ENCODE assay signal across 26 mouse cellular contexts in genomic region chr8:57737281-57737680, GRCm38 (mm10).
DNase-seq lines count a peak whose midpoint lies in the region; ATAC-seq and TF ChIP-seq lines count a peak whose summit lies in the region.
"Had no signal": no experiment of that assay in that cellular context is flagged by ENCODE, and none has a peak within 500 bp of the region (broad histone marks: within the 10 kb centered on the region; RNA-seq: fewer than 3 reads in every experiment).

No protein-coding gene starts in this region.

- no peaks in the 10 kb centered on the region for H3K9me3 ChIP-seq in ES-E14 (ENCODE audit: control insufficient read depth, insufficient read depth, low read depth, low read length)
- no peaks in the 10 kb centered on the region for H3K9me3 ChIP-seq in hindbrain, embryonic 13.5 days
- H3K9me3 ChIP-seq: G1E had no signal

- peaks cover 11 to 24% of the 10 kb centered on the region in 2 experiments for H3K4me1 ChIP-seq in ES-E14 (ENCODE audit: control insufficient read depth in 2 of 2, insufficient read depth in 2 of 2, low read length in 2 of 2, poor library complexity in 1 of 2)
- 0 out of 2 replicates have a peak, but pooled peaks cover 4% of the 10 kb centered on the region for H3K4me1 ChIP-seq in hindbrain, embryonic 13.5 days (replicated peaks)

- no peak overlapping the region for H3K9ac ChIP-seq in ES-E14 (ENCODE audit: insufficient read depth, low read depth, low read length, poor library complexity, severe bottlenecking)
- no peak overlapping the region for H3K9ac ChIP-seq in hindbrain, embryonic 13.5 days

- 91% methylated on average over 4 of the region's 4 CpGs for WGBS in hindbrain, embryonic 13.5 days

- no peaks in the 10 kb centered on the region for H3K27me3 ChIP-seq in hindbrain, embryonic 13.5 days
- H3K27me3 ChIP-seq: CH12.LX had no signal

- in situ Hi-C loops in ES-E14 (cut with MboI; ENCODE audit: low sequenced_read_pairs in 2 of 2, unreplicated experiment in 2 of 2), result no loop called here

- DNase-seq in ES-CJ7 (ENCODE audit: low read depth, low spot score) (peak; percentile 68), ES-E14 (ENCODE audit: low read depth, low spot score) (no peak), R1 (ENCODE audit: low read depth, low spot score) (peak; percentile 63), ZHBTc4 (ENCODE audit: low read depth, low spot score) (peak; percentile 29), liver (no peak)
- DNase-seq in right cerebral cortex, postnatal 36 days (ENCODE audit: low spot score in 2 of 2), result no peak
- DNase-seq in gastrocnemius, postnatal 10 days, result no peak
- DNase-seq: adrenal gland, adult 2 months; adrenal gland, adult 8-10 months; adrenal gland, postnatal 10 days; adrenal gland, postnatal 14 days; adrenal gland, postnatal 25 days; adrenal gland, postnatal 36 days; B cell, adult 2 months; cerebellum, adult 11 months; cerebellum, adult 11-12 months; cerebellum, adult 18-20 months; cerebellum, adult 2 months; cerebellum, adult 8-10 months; cerebellum, adult 9-10 months had no signal

- ATAC-seq in hindbrain, embryonic 13.5 days (ENCODE audit: low FRiP score), result no peak
- ATAC-seq: activated CD4-positive, CD25-positive, alpha-beta regulatory T cell, adult 4 months; CD4-positive, CD25-positive, alpha-beta regulatory T cell, adult 4 months; Patski had no signal

- no peak overlapping the region for H3K4me2 ChIP-seq in hindbrain, embryonic 13.5 days

- H3K4me3 ChIP-seq in ES-E14 (ENCODE audit: insufficient read depth in 1 of 2, low read depth in 1 of 2, low read length in 2 of 2, poor library complexity in 1 of 2, severe bottlenecking in 1 of 2), result no peak overlapping the region
- no peak overlapping the region for H3K4me3 ChIP-seq in hindbrain, embryonic 13.5 days

- H3K36me3 ChIP-seq in ES-E14 (ENCODE audit: control insufficient read depth, insufficient read depth, low read length, poor library complexity, severe bottlenecking), result no peaks in the 10 kb centered on the region
- H3K36me3 ChIP-seq in hindbrain, embryonic 13.5 days, result no peaks in the 10 kb centered on the region
- H3K36me3 ChIP-seq: G1E had no signal

- H3K27ac ChIP-seq in ES-E14 (ENCODE audit: insufficient read depth, low read depth, low read length, poor library complexity, severe bottlenecking), result no peak overlapping the region
- H3K27ac ChIP-seq in hindbrain, embryonic 13.5 days, result no peak overlapping the region

TF ChIP-seq in ES-E14, 5 proteins besides CTCF, POLR2A, EP300 and RAD21:
- TF ChIP-seq HCFC1 (IDR thresholded peaks at IDR 0.05; ENCODE audit: borderline replicate concordance, insufficient read depth, low read length), result no peak
- TF ChIP-seq CHD2 (IDR thresholded peaks at IDR 0.05; ENCODE audit: low read depth, low read length), result no peak
- peak; percentile 44 for TF ChIP-seq ZNF384 (IDR thresholded peaks at IDR 0.05; ENCODE audit: low read depth, low read length)
- no peak for TF ChIP-seq ZC3H11A (IDR thresholded peaks at IDR 0.05; ENCODE audit: borderline replicate concordance, low read depth, low read length)
- no peak for TF ChIP-seq MAFK (IDR thresholded peaks at IDR 0.05; ENCODE audit: insufficient read depth, low read depth, low read length)

Comparison
In these comparisons a context has a peak if more than half of its experiments do, and no peak if none do; other contexts are left out.
1. DNase-seq: peak in ES-CJ7 (single experiment), R1 (single experiment) and ZHBTc4 (single experiment); none in ES-E14 (single experiment), liver (single experiment), right cerebral cortex, postnatal 36 days (0 of 2) and gastrocnemius, postnatal 10 days (single experiment).